Mouse (Mus musculus) heart, adult 2 months (tissue): ENCODE data around the gene Gpr142. TPM values are rescaled to one million over a fixed set of nuclear protein-coding genes. Genes with fewer than 3 reads are reported as not detected.

Source experiments
- DNase-seq, 2 experiments: peaks; one replicate each; pipeline ENCODE4 v3.0.0; 2021
- H3K27ac ChIP-seq: fragments of 200-600 bp; 2 replicates; pipeline ENCODE4 v1.8.1; 2022
- H3K27me3 ChIP-seq: fragments of 200-500 bp; 2 replicates; pipeline ENCODE4 v1.6.1; 2012; ENCODE audit warnings: mild to moderate bottlenecking, low read length, inconsistent platforms, mixed read lengths; ENCODE audit not compliant: control insufficient read depth, insufficient read depth
- H3K36me3 ChIP-seq: fragments of 200-500 bp; 2 replicates; pipeline ENCODE4 v1.6.1; 2012; ENCODE audit warnings: low read length, inconsistent platforms; ENCODE audit not compliant: control insufficient read depth, insufficient read depth
- H3K4me1 ChIP-seq: fragments of 200-500 bp; 2 replicates; pipeline ENCODE4 v1.6.1; 2011; ENCODE audit warnings: low read length; ENCODE audit not compliant: control insufficient read depth, insufficient read depth
- H3K4me3 ChIP-seq: fragments of 200-600 bp; 2 replicates; pipeline ENCODE4 v1.8.1; 2022
- H3K79me2 ChIP-seq: fragments of 200-500 bp; replicated peaks from 2 replicates; pipeline ENCODE4 v1.6.1; 2012; ENCODE audit warnings: mild to moderate bottlenecking, inconsistent platforms, low read length, moderate library complexity, mixed read lengths; ENCODE audit not compliant: control insufficient read depth, insufficient read depth
- H3K9ac ChIP-seq: fragments of 200-500 bp; 2 replicates; pipeline ENCODE4 v1.6.1; 2012; ENCODE audit warnings: low read depth, mild to moderate bottlenecking, control low read depth, inconsistent platforms, low read length, mixed read lengths
- CTCF ChIP-seq: fragments of 200-600 bp; IDR thresholded peaks from 2 replicates; pipeline ENCODE4 v1.8.1; 2022; ENCODE audit warnings: antibody characterized with exemption, mild to moderate bottlenecking, moderate library complexity
- EP300 ChIP-seq: fragments of 200-500 bp; IDR thresholded peaks from 2 replicates; pipeline ENCODE4 v1.6.1; 2011; ENCODE audit warnings: low read depth, low read length, control low read depth; ENCODE audit not compliant: insufficient read depth
- POLR2A ChIP-seq: fragments of 200-500 bp; IDR thresholded peaks from 2 replicates; pipeline ENCODE4 v1.6.1; 2011; ENCODE audit warnings: mild to moderate bottlenecking, low read depth, low read length, control low read depth; ENCODE audit not compliant: insufficient read depth
- WGBS: fragments of 180-500 bp; shearing (Covaris S2); methylation state at CpG from one replicate; pipeline ENCODE4 v1.1.7; 2018; 5-methylcytosine and 5-hydroxymethylcytosine counted together
- intact Hi-C: fragments of 180-260 bp; cut with DNase I; formaldehyde crosslinking; loops from one replicate; pipeline ENCODE4 v1.15.1; 2025
- long read RNA-seq: library from polyadenylated mRNA; stranded (forward); transcript quantifications from one replicate; pipeline ENCODE4 v2.0.0, GENCODE M21; 2021
- polyA plus RNA-seq: library from polyadenylated mRNA; depleted of rRNA; stranded (reverse); fragments of >200 nt; gene quantifications from 2 replicates; pipeline ENCODE4 v1.2.3, GENCODE M21; 2012; rRNA removed
- total RNA-seq, 2 experiments: library from RNA; stranded (reverse); gene quantifications; 2 replicates each; pipeline ENCODE4 v1.2.3; 2021

Gpr142 gene
- not detected for total RNA-seq
- not detected in 2 replicates for polyA plus RNA-seq
- long read RNA-seq = 0 reads

DNA sequence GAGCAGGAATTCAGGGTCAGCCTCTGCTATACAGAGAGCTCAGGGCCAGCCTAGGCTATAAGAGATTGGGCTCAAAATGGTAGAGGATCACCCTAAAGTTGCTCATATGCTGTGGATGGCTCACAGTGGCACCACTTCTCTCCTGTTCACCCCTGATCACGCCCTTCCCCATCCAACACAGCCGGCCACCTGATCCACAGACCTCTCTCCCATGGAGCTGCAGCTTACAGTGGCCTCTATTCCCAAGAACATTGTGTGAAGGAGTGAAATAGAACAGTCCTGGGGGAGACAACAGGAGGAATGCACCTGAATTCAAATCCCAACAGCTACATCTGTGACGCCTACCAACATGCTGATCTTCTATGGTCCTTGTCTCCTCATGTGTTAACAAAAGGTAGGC is at the start of gene Gpr142:
Gene Gpr142 (plus strand): TSS at position 301 of the 400 bp plus-strand sequence.
- 97% methylated on average over 3 of the region's 3 CpGs for WGBS

DNA sequence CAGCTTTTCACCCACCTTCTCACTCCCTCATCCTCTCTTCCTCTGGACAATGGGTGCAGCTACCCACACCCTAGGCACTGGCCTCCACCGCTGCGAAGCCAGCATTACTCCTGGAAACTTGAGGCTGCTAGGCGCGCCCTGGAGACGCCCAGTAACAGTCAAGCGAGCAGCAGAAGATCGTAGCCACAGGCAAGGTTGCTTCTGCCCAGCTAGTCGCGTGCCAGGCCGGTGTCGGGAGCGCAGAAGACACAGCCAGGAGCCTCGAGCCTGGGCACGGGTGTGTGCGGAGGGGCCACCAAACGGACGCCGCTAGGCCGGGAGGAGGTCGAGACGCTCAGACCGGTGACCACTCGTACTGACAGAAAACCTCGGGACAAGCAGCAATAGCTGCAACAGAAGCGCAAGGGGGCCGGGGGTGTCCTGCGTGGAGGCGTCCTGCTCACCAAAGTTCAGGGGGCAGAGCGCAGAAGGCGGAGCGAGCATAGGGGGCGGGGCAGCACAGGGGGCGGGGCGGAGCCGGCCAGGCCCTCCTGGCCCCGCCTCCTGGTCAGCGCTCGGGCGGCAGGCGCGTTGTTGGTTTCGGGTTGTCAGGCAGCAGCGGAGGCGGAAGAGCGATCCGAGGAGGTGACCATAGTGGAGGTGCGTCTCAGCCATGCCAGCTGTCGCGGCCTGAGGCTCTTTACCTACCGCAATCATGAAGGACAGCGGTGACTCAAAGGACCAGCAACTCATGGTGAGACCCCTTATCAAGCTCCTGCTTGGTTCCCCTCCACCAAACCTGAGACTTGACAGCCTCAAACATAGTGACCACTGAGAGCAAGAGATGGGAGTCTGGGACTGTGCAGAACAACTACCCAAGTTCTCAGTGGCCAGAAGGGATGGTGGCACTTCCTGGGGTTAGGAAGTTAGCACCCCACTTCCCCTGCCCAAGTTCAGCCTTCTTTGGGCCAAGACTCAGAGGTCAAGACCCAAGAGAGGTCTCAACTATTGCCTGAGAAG is 33.6 kb upstream of the Gpr142 start, which contains the start of gene Kif19a:
Gene Kif19a (plus strand): TSS at position 569 of the 999 bp plus-strand sequence.
- Histone ChIP-seq H3K4me3 (peak within 1 kb of the TSS; percentile 53), H3K79me2 (no peaks in the 10 kb centered on the region), H3K27me3 (no peaks in the 10 kb centered on the region), H3K4me1 (peaks cover 2% of the 10 kb centered on the region), H3K27ac (no peak within 1 kb of the TSS), H3K9ac (peak within 1 kb of the TSS; percentile 42), H3K36me3 (no peaks in the 10 kb centered on the region)
- intact Hi-C loops = no loop called here
- DNase-seq = peak; percentile 73 to 77
- 6% methylated on average over 51 of the region's 51 CpGs for WGBS
- TF ChIP-seq POLR2A (no peak), EP300 (no peak), CTCF (no peak)

More for the DNA sequence above, at the start of gene Gpr142:
- H3K4me3 ChIP-seq = no peak within 1 kb of the TSS
- no peaks in the 10 kb centered on the region for H3K79me2 ChIP-seq
- no peaks in the 10 kb centered on the region for H3K36me3 ChIP-seq
- no peak within 1 kb of the TSS for H3K9ac ChIP-seq
- no peaks in the 10 kb centered on the region for H3K27me3 ChIP-seq
- no peak for DNase-seq
- TF ChIP-seq POLR2A = no peak
- TF ChIP-seq CTCF = no peak
- TF ChIP-seq EP300 = no peak
- H3K4me1 ChIP-seq = no peaks in the 10 kb centered on the region
- intact Hi-C loops = no loop called here
- no peak within 1 kb of the TSS for H3K27ac ChIP-seq

DNA sequence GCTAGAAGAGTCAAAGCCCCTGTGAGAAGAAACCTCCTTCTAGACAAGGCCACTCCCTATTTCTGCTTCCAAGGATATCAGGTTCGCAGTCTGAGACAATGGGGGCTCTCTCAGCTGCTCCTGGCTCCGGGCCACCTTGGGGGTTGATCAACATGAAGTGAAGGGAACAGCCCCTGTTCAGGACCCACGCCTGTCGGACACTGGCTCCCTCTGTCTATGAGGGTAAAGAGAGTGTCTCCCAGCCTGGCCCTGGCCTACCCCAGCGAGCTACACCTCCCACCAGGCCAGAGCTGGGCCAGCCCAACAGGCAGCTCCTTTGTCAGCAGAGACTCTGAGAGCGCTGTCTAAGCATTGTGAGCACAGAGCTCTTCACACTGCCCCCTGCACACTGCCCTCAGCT is 28.8 kb upstream of the Gpr142 start:
- TF ChIP-seq POLR2A (no peak), EP300 (no peak), CTCF (no peak)
- Histone ChIP-seq H3K4me1 (peaks cover 2% of the 10 kb centered on the region), H3K27me3 (no peaks in the 10 kb centered on the region), H3K9ac (no peak overlapping the region), H3K36me3 (no peaks in the 10 kb centered on the region), H3K4me3 (no peak overlapping the region), H3K79me2 (no peaks in the 10 kb centered on the region), H3K27ac (no peak overlapping the region)
- DNase-seq = no peak
- WGBS = 60% methylated on average over 6 of the region's 6 CpGs
- intact Hi-C loops = no loop called here

DNA sequence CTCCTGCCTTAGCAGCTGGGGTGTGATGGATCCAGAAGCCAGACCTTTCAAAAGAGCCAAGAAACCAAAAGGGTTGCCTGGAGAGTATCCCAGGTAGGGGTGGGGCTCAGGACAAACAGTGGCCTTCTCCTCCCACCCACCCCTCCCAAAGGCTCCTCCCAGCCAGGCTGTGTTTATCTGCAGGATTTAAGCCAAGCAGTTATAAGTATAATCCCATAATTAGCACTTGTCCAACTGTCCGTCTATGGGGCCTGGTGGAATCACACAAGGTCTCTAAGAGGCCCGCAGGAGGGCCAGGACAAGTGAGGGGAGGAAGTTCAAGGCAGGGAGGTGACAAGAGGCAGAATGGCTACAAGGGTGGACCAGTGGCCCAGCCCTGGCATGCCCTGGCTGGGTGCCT is 26.8 kb upstream of the Gpr142 start:
- Histone ChIP-seq H3K27ac (no peak overlapping the region), H3K4me1 (no peaks in the 10 kb centered on the region), H3K79me2 (no peaks in the 10 kb centered on the region), H3K4me3 (no peak overlapping the region), H3K36me3 (no peaks in the 10 kb centered on the region), H3K9ac (no peak overlapping the region), H3K27me3 (no peaks in the 10 kb centered on the region)
- TF ChIP-seq CTCF (no peak), EP300 (no peak), POLR2A (no peak)
- WGBS = 83% methylated on average over 2 of the region's 2 CpGs
- no peak for DNase-seq
- intact Hi-C loops = no loop called here

DNA sequence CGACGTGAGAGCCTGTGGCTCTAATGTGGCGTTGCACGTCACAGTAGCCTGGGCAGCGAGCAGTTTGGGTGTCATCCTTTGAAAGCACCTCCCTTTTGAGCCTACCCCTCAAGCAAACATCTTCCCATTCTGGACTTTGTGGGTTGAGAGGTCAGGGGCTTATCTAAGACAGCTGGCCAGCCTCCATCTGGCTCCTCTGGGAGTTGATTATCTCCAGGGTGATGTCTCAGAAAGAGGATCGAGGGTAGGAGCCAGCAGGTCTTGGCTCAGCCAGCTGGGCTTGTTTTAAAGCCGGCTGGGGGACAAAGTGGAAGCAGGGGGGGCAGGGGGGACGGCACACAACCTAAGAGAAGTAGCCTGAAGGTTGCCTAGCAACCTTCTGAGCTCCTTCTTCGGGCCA is 18.6 kb upstream of the Gpr142 start:
- Histone ChIP-seq H3K9ac (no peak overlapping the region), H3K27me3 (no peaks in the 10 kb centered on the region), H3K36me3 (no peaks in the 10 kb centered on the region), H3K79me2 (no peaks in the 10 kb centered on the region), H3K4me1 (no peaks in the 10 kb centered on the region), H3K27ac (no peak overlapping the region), H3K4me3 (no peak overlapping the region)
- DNase-seq = peak; percentile 49 to 55
- WGBS = 22% methylated on average over 9 of the region's 9 CpGs
- intact Hi-C loops = no loop called here
- TF ChIP-seq CTCF = no peak
- no peak for TF ChIP-seq EP300
- TF ChIP-seq POLR2A = no peak

DNA sequence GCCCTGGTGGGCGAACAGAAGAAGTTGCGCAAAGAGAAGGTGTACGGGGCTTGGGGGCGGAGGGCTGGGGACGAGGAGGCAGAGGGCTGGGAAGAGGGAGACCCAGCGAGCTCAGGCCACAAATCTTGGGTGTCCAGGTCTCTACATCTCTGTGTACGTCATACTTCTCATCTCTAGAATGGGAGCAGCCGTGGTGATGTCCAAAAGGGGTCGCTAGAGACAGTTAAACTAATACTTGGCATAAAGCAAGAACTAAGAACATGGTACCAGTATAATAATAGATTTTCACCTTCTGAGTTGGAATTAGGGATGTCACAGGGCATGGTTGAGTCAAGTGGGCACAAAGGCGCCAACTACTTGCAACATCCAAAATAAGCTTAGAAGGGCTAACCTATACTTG is 12.8 kb upstream of the Gpr142 start:
- Histone ChIP-seq H3K27ac (no peak overlapping the region), H3K9ac (no peak overlapping the region), H3K4me1 (0 out of 2 replicates have a peak, but pooled peaks cover 1% of the 10 kb centered on the region), H3K4me3 (no peak overlapping the region), H3K79me2 (no peaks in the 10 kb centered on the region), H3K36me3 (no peaks in the 10 kb centered on the region), H3K27me3 (peaks cover 8% of the 10 kb centered on the region)
- intact Hi-C loops = loop anchor here (5.0 kb wide), 1 partner anchor 109 kb away; the partner anchor contains the start of gene Ttyh2
- DNase-seq = no peak
- WGBS = 63% methylated on average over 10 of the region's 10 CpGs
- TF ChIP-seq POLR2A (no peak), EP300 (no peak), CTCF (no peak)
